Mouse (Mus musculus): ENCODE measurements around the gene Tcte3. TPM values are rescaled to one million over a fixed set of nuclear protein-coding genes. Genes with fewer than 3 reads are reported as not detected.
"Not testable (repeated sequence)": the region's sequence is repeated elsewhere in the genome, so short reads cannot be mapped to it uniquely, and the experiment has no call there.

Tcte3 gene
- total and polyA plus RNA-seq, 2 experiments from 2014 or later: 2.3 TPM; not detected in 1

GRCm38 (mm10) chr17:15025513-15025912, 15.8 kb downstream of the Tcte3 start:
- H3K4me2 ChIP-seq (ENCODE audit: low read depth, low read length); H3K4me1 ChIP-seq (ENCODE audit: insufficient read depth, low read length); H3K27ac ChIP-seq; H3K27me3 ChIP-seq (ENCODE audit: insufficient read depth, low read length); H3K9me3 ChIP-seq (ENCODE audit: low read length); H3K36me3 ChIP-seq (ENCODE audit: insufficient read depth, low read length); H3K4me3 ChIP-seq (ENCODE audit: low read length); H3K9ac ChIP-seq (replicated peaks; ENCODE audit: low read length); ATAC-seq; DNase-seq (ENCODE audit: low spot score): not testable (repeated sequence)
- no CpG with 5 or more reads among the region's 6 CpGs for WGBS

GRCm38 (mm10) chr17:15024502-15025193, 16.6 kb downstream of the Tcte3 start:
- no CpG with 5 or more reads among the region's 48 CpGs for WGBS
- DNase-seq (ENCODE audit: low spot score); H3K4me2 ChIP-seq (ENCODE audit: low read depth, low read length); H3K9me3 ChIP-seq (ENCODE audit: low read length); H3K9ac ChIP-seq (replicated peaks; ENCODE audit: low read length); H3K36me3 ChIP-seq (ENCODE audit: insufficient read depth, low read length); H3K4me1 ChIP-seq (ENCODE audit: insufficient read depth, low read length); H3K4me3 ChIP-seq (ENCODE audit: low read length); H3K27ac ChIP-seq; H3K27me3 ChIP-seq (ENCODE audit: insufficient read depth, low read length): not testable (repeated sequence)
- ATAC-seq: peak; percentile 89

GRCm38 (mm10) chr17:15023878-15024492, 17.3 kb downstream of the Tcte3 start:
- H3K4me1 ChIP-seq (ENCODE audit: insufficient read depth, low read length); H3K27me3 ChIP-seq (ENCODE audit: insufficient read depth, low read length); H3K36me3 ChIP-seq (ENCODE audit: insufficient read depth, low read length); H3K4me2 ChIP-seq (ENCODE audit: low read depth, low read length); H3K9ac ChIP-seq (replicated peaks; ENCODE audit: low read length); H3K4me3 ChIP-seq (ENCODE audit: low read length); H3K9me3 ChIP-seq (ENCODE audit: low read length); DNase-seq (ENCODE audit: low spot score); H3K27ac ChIP-seq: not testable (repeated sequence)
- ATAC-seq: peak; percentile 83
- no CpG with 5 or more reads among the region's 97 CpGs for WGBS

- H3K4me3 ChIP-seq (ENCODE audit: low read length); DNase-seq (ENCODE audit: low spot score); H3K9me3 ChIP-seq (ENCODE audit: low read length); H3K4me2 ChIP-seq (ENCODE audit: low read depth, low read length); H3K27ac ChIP-seq; H3K27me3 ChIP-seq (ENCODE audit: insufficient read depth, low read length); H3K9ac ChIP-seq (replicated peaks; ENCODE audit: low read length); H3K36me3 ChIP-seq (ENCODE audit: insufficient read depth, low read length); ATAC-seq; H3K4me1 ChIP-seq (ENCODE audit: insufficient read depth, low read length): not testable (repeated sequence)
- WGBS: 82% methylated on average over 3 of the region's 3 CpGs
Observed at GRCm38 (mm10) chr17:15021503-15022220, 19.6 kb downstream of the Tcte3 start.

- H3K36me3 ChIP-seq (ENCODE audit: insufficient read depth, low read length); H3K9ac ChIP-seq (replicated peaks; ENCODE audit: low read length); H3K4me2 ChIP-seq (ENCODE audit: low read depth, low read length); DNase-seq (ENCODE audit: low spot score); H3K4me1 ChIP-seq (ENCODE audit: insufficient read depth, low read length); H3K27ac ChIP-seq; H3K9me3 ChIP-seq (ENCODE audit: low read length); H3K27me3 ChIP-seq (ENCODE audit: insufficient read depth, low read length); H3K4me3 ChIP-seq (ENCODE audit: low read length): not testable (repeated sequence)
- no CpG with 5 or more reads among the region's 60 CpGs for WGBS
- ATAC-seq: peak; percentile 99
Observed at GRCm38 (mm10) chr17:15009706-15010413, 31.4 kb downstream of the Tcte3 start, which contains the start of gene Gm3435. Gm3435 (plus strand) TSS chr17:15010176.

- not testable (repeated sequence) for H3K27ac ChIP-seq; H3K4me2 ChIP-seq (ENCODE audit: low read depth, low read length); H3K4me1 ChIP-seq (ENCODE audit: insufficient read depth, low read length); ATAC-seq; H3K9me3 ChIP-seq (ENCODE audit: low read length); H3K27me3 ChIP-seq (ENCODE audit: insufficient read depth, low read length); H3K4me3 ChIP-seq (ENCODE audit: low read length); H3K36me3 ChIP-seq (ENCODE audit: insufficient read depth, low read length); DNase-seq (ENCODE audit: low spot score); H3K9ac ChIP-seq (replicated peaks; ENCODE audit: low read length)
- no CpG with 5 or more reads among the region's 3 CpGs for WGBS
Observed at GRCm38 (mm10) chr17:15009088-15009487, 32.2 kb downstream of the Tcte3 start.

- not testable (repeated sequence) for H3K4me2 ChIP-seq (ENCODE audit: low read depth, low read length); DNase-seq (ENCODE audit: low spot score); H3K27ac ChIP-seq; H3K36me3 ChIP-seq (ENCODE audit: insufficient read depth, low read length); H3K27me3 ChIP-seq (ENCODE audit: insufficient read depth, low read length); H3K9ac ChIP-seq (replicated peaks; ENCODE audit: low read length); H3K4me3 ChIP-seq (ENCODE audit: low read length); H3K4me1 ChIP-seq (ENCODE audit: insufficient read depth, low read length); H3K9me3 ChIP-seq (ENCODE audit: low read length); ATAC-seq
- WGBS: no CpG with 5 or more reads among the region's 4 CpGs
Observed at GRCm38 (mm10) chr17:15000047-15000446, 41.2 kb downstream of the Tcte3 start.

GRCm38 (mm10) chr17:14994140-14994539, 47.1 kb downstream of the Tcte3 start:
- H3K9me3 ChIP-seq (ENCODE audit: low read length); H3K4me3 ChIP-seq (ENCODE audit: low read length); ATAC-seq; H3K4me1 ChIP-seq (ENCODE audit: insufficient read depth, low read length); H3K4me2 ChIP-seq (ENCODE audit: low read depth, low read length); H3K27me3 ChIP-seq (ENCODE audit: insufficient read depth, low read length); H3K36me3 ChIP-seq (ENCODE audit: insufficient read depth, low read length); H3K27ac ChIP-seq; H3K9ac ChIP-seq (replicated peaks; ENCODE audit: low read length); DNase-seq (ENCODE audit: low spot score): not testable (repeated sequence)
- no CpG with 5 or more reads among the region's 5 CpGs for WGBS

GRCm38 (mm10) chr17:14993139-14993832, 48.0 kb downstream of the Tcte3 start:
- not testable (repeated sequence) for H3K9ac ChIP-seq (replicated peaks; ENCODE audit: low read length); H3K4me3 ChIP-seq (ENCODE audit: low read length); H3K36me3 ChIP-seq (ENCODE audit: insufficient read depth, low read length); H3K4me2 ChIP-seq (ENCODE audit: low read depth, low read length); H3K27ac ChIP-seq; DNase-seq (ENCODE audit: low spot score); H3K4me1 ChIP-seq (ENCODE audit: insufficient read depth, low read length); H3K27me3 ChIP-seq (ENCODE audit: insufficient read depth, low read length); H3K9me3 ChIP-seq (ENCODE audit: low read length)
- no CpG with 5 or more reads among the region's 47 CpGs for WGBS
- peak; percentile 89 for ATAC-seq

Measured in hindbrain, postnatal 0 days (tissue).